Mouse (Mus musculus) embryo, embryonic 10 days (tissue): ENCODE data around the gene Bckdk.

Experiments used
- DNase-seq: peaks from one replicate; pipeline ENCODE4 v3.0.0-alpha.2; 2015; ENCODE audit warnings: low spot score

Bckdk gene

DNA sequence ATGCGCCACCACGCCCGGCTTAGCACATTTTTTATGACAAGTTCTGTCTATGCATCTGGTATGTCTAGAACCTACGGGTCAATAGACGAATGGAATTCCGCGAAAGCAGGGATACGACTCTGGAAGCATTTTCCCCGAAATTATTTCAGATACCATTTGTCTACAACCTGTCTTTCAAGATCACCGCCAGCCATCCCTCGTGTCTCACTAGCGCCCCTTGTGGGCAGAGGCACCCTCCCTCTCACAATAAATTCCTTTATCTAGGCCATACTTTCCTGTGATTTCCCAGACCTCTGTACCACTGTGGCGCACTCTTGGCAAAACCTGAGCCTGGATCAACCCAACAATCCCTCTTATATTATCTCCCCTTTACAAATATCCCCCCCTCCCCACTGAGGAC, 7.5 kb upstream of the Bckdk start:
- peak; percentile 53 for DNase-seq

DNA sequence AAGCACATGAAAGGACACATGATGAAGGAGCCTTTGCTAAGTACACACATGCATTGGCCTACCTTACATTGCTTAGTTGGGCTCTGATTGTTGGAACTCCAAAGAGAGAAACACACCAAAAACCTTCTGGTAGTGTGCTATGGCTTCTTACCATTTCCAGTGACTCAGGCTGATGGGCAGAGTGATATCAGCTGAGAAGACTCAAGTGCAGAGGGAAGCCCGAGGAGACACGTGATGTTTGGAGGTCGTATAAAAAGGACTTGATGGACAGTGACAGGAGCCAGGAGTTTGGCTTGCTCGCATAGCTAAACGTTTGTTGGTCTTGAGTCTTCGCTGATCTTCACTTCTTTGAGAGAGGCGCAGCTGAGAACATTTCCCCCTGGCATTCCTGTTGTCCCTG, 6.3 kb upstream of the Bckdk start:
- no peak for DNase-seq

DNA sequence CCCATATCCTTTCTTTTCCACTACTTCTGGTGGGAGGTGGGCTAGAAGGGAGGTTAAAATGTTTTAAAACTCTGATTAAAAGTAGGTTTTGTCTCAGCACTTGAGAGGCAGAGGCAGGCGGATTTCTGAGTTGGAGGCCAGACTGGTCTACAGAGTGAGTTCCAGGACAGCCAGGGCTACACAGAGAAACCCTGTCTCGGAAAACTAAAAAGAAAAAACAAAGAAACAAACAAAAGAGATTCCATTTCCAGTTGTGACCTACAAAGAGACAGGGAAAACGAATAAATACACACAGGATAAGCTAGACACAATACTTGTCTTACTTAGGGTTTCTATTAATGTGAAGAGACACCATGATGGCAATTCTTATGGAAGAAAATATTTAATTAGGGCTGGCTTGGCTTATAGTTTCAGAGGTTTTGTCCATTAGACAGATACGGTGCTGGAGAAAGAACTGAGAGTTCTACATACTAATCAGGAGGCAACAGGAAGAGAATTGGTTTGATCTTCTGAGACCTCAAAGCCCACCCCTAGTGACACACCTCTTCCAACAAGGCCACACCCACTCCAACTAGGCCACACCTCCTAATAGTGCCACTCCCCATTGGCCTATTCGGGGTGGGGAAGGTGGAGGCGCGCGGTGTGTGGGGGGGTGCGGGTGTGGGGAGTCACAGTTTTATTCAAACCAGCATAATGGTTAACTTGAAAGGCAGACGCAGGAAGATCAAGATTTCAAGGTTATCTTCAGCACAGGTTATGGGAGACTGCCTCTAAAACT, 5.5 kb upstream of the Bckdk start:
- no peak for DNase-seq

DNA sequence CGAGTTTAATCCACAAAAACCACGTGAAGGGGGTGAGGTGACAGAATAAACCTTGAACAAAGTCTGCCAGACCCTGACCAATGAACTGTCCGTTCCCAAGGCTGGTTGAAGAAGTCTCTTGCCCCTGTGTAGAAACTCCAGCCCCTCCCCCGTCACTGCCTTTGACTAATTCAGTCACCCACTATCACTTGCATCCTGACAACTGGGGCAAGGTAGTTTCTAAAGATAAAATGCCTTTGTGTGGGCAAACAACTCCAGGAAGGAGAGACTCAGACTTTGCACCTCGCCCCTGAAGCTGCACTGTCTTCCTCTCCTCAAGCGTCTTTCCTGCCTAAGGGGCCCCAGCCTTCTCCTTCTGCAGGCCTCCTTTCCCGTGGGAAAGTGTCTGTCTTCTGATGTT, 3.9 kb upstream of the Bckdk start:
- DNase-seq, result no peak

DNA sequence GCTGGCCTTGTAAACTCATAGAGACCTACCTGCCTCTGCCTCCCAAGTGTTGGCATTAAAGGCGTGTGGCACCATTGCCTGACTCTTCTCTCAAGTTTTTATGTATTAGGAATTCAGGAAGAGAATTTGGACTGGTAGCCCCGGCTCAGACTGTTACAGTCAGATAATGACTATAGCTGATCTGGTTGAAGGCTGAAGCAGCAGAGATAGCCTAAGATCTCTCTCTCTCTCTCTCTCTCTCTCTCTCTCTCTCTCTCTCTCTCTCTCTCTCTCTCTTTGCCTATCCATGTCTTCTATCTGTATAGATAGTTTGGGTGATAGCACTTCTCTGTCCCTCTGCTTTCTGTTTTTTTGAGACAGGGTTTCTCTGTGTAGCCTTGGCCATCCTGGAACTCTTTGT, 2.1 kb upstream of the Bckdk start:
- no peak for DNase-seq

DNA sequence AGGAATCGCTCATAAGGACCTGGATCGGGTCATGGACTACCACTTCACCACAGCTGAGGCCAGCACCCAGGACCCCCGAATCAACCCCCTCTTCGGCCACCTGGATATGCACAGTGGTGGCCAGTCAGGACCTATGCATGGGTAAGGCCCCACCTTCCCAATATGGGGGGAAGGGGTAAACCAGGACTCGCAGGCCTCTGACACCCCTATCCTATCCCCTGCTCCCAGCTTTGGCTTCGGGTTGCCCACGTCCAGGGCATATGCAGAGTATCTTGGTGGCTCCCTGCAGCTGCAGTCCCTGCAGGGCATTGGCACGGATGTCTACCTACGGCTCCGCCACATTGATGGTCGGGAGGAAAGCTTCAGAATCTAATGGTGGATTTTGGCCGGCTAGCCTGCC, 4.1 kb downstream of the Bckdk start:
- no peak for DNase-seq

DNA sequence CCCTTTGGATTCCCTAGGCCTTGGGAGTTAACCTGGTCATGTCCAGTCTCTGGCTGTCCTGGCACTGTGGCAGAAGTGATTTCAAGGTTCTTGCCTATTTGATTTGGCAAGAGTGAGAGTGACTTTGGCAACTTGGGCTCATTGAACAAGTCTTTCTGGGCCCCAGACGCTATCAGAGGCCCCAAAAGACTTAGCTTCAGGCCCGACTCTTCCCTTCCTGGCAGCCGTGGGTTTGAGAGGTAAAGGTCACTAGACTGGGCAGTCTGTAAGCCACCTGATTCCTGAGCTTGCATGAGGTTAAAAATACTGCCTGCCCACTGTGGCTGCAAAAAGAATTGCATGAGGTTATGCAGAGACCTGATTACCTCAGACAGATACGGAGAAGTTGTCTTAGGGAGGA, 4.8 kb downstream of the Bckdk start:
- no peak for DNase-seq

DNA sequence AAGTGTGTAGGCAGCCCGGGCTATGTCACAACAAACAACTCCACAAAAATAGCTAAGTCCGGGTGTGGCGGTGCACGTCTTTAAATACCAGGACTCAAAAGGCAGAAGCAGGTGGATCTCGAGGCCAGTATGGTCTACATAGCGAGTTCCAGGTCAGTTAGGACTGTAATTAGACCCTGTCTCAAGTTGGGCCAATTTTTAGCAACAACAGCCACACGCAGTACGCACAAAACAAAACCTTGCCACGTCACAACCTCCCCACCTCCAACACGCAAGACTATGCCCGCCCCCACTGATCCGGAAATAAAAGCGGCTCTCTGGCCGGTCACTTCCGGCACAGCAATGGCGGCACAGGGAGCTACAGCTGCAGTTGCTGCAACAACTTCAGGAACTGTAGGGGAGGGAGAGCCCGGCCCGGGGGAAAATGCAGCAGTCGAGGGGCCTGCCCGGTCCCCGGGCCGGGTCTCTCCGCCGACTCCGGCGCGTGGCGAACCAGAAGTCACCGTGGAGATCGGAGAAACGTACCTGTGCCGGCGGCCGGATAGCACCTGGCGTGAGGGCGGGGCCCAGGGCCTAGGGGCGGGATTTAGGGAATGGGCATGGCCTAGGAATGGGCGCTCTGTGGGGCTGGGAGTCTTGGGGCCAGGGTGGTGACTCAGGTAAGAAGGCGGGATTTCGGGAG, 8.4 kb downstream of the Bckdk start, which contains the start of gene Kat8:
TSS of gene Kat8 (plus strand) at position 327 of the 682 bp plus-strand sequence.
- DNase-seq, result peak; percentile 94

DNA sequence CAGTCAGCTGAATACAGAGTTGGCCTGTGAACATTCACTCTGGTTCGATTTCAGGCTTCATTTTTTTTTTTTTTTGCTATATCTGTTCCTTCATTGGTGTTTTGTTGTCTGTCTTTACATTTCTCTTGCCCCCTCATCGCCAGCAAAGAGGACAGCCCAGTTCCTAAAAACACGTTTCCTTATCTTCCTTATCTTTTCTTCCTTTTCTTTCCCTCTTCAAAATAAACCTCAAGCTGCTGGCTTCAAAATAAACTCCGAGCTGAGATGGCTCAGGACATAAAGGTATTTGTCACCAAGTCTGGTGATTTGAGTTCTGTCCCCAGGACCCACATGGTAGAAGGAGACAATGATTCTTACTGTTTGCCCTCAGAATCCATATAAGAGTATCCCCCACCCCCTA, 9.1 kb downstream of the Bckdk start:
- DNase-seq, result no peak

DNA sequence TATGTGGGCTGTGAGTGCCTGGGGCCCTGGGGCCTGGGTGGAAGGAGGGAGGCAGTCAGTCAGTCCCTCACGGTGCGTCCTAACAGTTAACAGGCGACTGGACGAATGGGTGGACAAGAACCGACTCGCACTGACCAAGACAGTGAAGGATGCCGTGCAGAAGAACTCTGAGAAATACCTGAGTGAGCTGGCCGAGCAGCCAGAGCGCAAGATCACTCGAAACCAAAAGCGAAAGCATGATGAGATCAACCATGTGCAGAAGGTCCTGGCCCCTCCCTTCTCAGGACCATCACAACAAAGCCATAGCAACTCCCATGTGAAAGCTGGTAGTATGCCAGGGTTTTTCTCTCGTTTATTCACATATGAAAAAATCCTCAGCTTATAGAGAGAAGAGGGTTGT, 11.4 kb downstream of the Bckdk start:
- DNase-seq, result peak; percentile 3

DNA sequence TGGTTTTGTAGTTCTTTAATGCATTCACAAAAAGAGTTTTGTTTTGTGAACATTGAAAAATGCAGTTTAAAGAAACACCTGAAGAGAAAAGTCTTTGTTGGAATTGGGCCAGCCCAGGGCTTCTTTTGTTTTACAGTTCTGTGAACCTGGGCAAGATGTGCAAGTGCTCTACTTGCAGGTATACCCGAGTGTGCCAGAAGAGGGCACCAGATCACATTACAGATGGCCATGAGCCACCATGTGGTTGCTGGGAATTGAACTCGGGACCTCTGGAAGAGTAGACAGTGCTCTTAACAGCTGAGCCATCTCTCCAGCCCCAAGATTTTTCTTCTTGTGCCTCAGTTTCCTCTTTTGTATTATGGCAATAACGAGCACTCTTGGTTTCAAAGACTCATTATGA, 14.3 kb downstream of the Bckdk start:
- DNase-seq, result peak; percentile 75

DNA sequence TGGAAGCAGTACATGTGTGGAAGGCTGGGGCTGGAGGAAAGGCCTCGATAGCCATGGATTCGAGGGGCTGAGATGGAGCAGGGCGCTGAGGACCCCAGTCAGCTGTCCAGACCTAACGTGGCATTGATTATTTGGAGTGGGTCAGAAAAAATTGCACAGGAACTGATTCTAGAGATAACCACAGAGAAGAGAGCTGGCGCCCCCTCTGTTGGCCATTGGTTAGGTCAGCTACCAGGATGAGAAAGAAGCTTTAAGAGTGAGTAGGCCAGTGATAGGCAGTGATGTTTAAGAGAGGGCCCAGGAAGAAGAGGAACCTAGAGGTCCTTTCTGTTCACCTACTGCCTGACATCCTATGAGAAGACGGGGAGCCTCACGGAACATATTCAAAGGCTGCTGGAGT, 15.4 kb downstream of the Bckdk start:
- no peak for DNase-seq

DNA sequence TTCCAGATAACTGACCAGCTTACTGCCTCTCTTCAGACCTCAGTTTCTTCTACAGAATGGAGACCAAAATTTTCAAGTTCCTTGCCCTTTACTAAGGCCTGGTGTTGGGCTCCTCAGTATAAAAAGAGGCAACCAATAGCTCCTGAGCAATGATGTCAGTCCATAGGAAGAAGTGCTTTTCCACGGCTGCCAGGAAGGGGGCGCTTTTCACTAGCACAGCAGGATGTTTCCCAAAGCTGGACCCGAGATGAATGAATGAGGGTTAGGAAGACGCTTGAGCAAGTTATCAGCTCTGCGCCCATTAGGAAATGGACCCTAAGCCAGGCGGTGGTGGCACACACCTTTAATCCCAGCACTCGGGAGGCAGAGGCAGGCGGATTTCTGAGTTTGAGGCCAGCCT, 17.6 kb downstream of the Bckdk start:
- DNase-seq, result peak; percentile 57

DNA sequence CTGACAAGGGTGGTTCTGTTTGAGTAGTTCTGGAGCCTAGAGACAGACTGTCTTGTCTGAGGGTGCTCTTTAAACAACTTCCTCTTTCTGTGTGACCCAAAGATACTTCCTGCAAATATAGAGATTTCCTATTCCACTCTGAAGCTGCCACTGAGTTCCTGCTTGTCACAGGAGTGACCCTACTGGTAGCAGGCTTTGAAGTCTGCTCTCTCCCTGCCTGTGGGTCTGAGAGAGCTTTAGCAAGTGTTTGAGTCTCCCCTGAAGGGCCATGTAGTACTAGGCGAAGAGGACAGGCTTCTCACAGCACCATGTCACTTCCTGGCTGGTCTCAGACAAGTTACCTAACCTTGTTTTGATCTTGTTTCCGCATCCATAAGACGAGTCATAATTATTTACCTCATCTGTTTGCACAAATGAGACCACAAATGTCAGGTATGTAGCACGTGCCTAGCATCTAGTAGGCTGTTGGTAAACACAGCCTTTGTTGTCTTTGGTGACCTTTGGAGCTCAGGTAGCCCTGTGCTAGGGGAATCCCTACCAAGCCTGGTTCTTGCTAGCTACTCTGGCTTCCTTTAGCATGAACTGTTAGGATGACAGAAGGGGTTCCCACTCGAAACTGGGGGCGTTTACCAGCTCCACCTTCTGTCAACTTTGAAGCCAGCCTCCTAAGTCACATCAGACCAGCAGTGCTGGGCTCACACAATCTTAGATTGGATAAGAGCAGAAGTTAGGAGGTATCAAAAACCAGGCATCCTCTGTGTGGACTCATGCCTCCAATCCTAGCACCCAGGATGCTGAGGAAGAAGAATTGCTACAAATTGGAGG, 18.8 kb downstream of the Bckdk start:
- no peak for DNase-seq

DNA sequence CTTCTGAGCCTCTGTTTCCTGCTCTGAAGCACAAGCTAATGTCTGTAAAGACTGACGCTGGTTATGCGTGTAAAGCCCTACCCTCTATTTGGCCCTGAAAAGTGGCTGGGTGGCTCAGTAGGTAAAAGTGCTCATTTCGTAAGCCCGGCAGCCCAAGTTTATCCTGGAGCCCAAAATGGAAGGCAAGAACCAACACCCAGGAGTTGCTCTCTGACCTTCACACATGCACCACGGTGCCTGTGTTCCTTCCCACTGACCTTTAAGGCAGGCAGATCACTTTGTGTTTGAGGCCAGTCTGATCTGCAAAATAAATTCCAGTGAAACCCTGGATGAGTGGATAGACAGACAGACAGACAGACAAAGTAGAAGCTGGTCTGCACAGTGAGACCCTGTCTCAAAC, 19.8 kb downstream of the Bckdk start:
- no peak for DNase-seq

DNA sequence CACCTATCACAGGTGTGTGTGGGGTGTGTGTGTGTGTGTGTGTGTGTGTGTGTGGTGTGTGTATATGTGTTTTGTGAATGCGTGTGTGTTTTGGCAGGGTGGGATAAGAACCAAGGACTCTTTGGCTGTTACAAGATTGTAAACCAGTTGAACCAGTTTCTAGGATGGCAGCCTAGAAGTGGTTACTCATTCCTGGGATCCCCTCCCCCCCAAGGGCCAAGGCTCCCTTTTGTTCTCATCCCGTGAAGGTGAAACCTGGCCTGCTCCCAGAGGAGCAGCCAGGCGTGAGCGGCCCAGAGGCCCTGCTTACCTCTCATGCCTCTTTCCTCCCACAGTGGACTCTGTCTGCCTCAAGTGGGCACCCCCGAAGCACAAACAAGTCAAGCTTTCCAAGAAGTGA, 21.4 kb downstream of the Bckdk start:
- peak; percentile 38 for DNase-seq

DNA sequence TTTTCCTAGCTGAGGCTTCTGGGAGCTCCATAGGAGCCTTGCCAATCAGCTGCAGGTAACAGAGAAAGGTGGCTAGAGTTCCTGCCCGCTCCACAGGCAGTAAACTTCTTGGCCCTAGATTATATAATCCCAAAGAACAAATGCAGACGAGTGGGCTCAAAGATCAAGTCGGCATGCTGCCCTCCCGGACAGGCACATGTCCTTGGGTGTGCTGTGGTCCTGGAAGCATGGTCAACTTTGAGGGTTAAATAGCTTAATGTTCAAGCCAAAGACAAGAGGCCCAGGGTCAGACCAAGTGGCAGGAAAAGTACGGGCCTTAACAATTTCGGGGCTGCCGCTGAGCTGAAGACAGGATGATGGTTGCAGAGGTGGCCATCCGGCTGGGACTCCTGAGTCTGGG, 22.2 kb downstream of the Bckdk start:
- no peak for DNase-seq

DNA sequence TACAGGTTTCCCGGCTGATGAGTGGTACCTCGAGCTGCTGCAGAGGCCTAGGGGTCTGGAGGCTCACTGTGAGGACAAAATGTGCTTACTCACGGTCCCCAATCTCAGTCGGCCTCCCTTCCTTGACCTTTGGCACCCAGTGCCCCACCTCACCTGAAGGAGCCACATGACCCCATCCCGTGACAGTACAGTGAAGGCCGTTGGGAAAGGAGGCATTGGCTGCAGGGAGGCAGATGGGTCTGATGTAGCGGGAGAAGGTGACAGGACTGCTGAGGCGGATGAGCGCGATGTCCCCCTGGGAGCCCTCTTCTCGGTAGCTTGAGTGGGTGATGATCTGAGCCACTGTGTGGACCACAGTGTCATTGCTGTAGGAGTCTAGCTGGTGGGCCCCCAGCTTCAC, 23.0 kb downstream of the Bckdk start:
- no peak for DNase-seq

DNA sequence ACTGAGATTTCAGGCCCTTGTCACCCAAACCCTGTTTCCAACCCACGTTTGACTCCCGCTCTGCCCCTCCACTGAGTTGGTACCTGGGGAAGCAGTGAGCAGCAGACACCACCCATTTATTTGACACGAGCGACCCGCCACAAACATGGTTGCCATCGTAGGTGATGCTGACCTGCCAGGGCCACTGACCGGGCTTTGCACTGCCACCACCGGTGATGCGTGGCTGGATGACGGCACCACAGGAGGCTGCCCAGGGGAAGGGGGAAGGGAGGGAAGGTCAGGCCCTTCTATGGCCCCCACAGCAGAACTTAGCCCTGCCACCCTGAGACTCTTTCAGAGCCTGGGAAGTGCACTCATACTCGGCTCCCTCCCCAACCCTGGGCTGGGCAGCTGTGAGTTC, 23.8 kb downstream of the Bckdk start:
- DNase-seq, result no peak

DNA sequence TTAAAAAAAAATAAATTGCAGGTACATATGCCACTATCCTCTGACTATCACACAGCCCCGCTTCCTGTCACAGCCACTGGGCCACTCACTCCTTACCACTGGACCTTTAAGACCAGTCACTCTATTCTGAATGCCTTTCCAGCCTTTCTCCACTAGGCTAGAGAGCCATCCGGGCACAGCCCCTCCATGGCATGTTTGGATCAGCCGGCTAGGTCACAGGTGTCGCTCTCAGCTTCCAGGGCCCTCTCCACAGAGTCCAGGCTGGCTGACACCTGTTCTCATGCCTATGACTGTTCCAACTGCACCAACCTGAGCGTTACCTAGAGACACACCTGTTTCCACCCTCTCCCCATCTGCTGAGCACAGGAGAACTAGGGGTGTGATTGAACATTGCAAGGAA, 24.7 kb downstream of the Bckdk start:
- DNase-seq, result no peak

DNA sequence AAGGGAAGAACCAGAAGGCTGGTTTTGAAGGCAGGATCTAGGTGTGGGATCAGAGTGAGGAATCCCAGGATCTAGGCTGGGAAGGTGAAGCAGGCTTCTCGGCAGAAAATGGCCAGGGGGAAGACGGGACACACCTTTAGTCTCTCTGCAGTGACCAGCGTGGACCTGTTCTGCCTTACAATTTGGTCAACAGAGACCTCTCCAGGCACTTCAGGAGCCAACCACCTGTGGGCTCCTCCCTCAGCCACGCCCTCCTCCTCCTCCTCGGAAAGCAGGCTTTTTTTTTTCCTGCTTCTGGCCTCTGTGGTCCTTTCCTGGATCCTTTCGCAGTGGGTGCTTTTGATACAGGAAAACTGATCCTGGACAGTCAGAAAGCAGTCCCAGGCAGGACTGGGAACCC, 26.0 kb downstream of the Bckdk start, which contains the start of gene Prss8:
TSS of gene Prss8 (minus strand) at position 182 of the 400 bp plus-strand sequence.
- peak; percentile 31 for DNase-seq

DNA sequence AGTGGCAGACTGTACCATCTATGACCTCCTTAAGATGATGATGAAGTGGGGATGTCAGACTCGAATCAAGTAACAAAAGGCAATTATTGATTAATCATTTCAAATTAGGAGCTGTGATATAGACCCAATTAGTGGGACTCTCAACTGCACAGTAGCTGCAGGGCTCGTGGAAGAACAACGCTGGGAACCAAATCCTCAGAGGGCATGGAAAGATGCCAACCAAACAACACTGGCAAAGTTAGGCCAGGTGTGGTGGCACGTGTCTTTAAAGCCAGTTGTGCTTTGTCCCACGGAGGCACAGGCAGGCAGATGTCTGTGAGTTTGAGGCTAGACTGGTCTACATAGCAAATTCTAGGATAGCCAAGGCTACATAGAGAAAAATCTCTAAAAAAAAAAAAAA, 26.8 kb downstream of the Bckdk start:
- no peak for DNase-seq
